Mouse (Mus musculus) olfactory bulb, adult 2 months (tissue): Measurements from ENCODE around the gene Gamt. TPM values are rescaled to one million over a fixed set of nuclear protein-coding genes. Genes with fewer than 3 reads are reported as not detected.

Source experiments
- H3K27ac ChIP-seq: fragments of 200-500 bp; 2 replicates; pipeline ENCODE4 v1.5.1; 2012; ENCODE audit warnings: low read depth, low read length; ENCODE audit not compliant: insufficient read depth
- H3K4me1 ChIP-seq: fragments of 200-500 bp; 2 replicates; pipeline ENCODE4 v1.6.1; 2012; ENCODE audit warnings: low read length; ENCODE audit not compliant: control insufficient read depth, insufficient read depth
- H3K4me3 ChIP-seq: fragments of 200-500 bp; 2 replicates; pipeline ENCODE4 v1.5.1; 2012; ENCODE audit warnings: mild to moderate bottlenecking, low read depth, low read length, moderate library complexity; ENCODE audit not compliant: insufficient read depth
- CTCF ChIP-seq: fragments of 200-500 bp; IDR thresholded peaks from 2 replicates; pipeline ENCODE4 v1.5.1; 2012; ENCODE audit warnings: low read depth, mild to moderate bottlenecking, low read length, moderate library complexity; ENCODE audit not compliant: insufficient read depth
- POLR2A ChIP-seq: fragments of 200-500 bp; IDR thresholded peaks from 2 replicates; pipeline ENCODE4 v1.6.1; 2012; ENCODE audit warnings: mild to moderate bottlenecking, low read depth, low read length, moderate library complexity; ENCODE audit not compliant: insufficient read depth
- WGBS: fragments of 180-500 bp; shearing (Covaris S2); methylation state at CpG from one replicate; pipeline ENCODE4 v1.1.7; 2018; 5-methylcytosine and 5-hydroxymethylcytosine counted together
- polyA plus RNA-seq: library from polyadenylated mRNA; stranded (reverse); fragments of >200 nt; gene quantifications from 2 replicates; pipeline ENCODE4 v1.2.4, GENCODE M21; 2012; ENCODE audit warnings: low replicate concordance; ENCODE audit not compliant: missing spikeins, insufficient read depth, insufficient read length

The Gamt gene
- polyA plus RNA-seq, 1 experiment = not detected

DNA sequence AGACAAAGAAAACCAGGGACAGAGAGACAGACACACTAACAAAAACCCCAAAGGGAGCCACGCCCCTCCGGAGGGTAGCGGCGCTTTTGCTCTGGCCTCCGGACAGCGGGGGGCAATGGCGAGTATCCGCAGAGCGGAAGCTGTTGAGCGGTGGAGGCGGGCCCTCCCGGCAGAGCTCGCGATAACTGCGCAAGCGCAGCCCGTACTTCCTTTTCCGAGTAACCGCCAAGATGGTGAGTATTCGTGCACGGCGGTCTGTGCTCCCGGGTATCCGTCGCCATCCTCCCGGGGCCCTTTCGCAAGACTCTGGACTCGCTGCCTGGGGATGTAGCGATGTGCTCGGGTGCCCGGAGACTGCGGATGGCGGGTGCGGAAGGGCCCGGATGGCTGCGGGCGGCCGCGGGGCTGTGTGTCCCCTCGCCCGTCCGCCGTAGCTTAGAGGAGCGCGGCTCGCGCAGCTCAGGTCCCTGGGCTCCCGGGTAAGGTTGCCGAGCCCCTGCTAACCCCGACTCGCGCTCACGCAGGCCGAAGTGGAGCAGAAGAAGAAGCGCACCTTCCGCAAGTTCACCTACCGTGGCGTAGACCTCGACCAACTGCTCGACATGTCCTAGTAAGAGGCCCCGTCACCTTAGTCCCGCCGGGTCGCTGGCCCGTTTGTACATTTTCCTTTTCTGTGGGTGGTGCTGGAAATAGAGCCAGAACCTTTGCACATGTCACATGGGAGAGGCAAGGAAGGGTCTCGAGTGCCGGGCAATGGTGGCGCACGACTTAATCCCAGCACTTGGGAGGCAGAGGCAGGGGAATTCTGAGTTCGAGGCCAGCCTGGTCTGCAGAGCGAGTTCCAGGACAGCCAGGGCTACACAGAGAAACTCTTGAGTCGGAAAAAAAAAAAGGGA is 31.7 kb upstream of the Gamt start, which contains the start of gene Rps15:
TSS of gene Rps15 (plus strand) at position 203 of the 896 bp plus-strand sequence.
- WGBS = under 1% methylated on average over 72 of the region's 72 CpGs
- TF ChIP-seq CTCF = peak; percentile 46; the same call in 1 of the 2 replicates
- peak; percentile 92 for TF ChIP-seq POLR2A
- peak within 1 kb of the TSS; percentile 91 for H3K4me3 ChIP-seq
- H3K4me1 ChIP-seq = peaks cover 31% of the 10 kb centered on the region
- peak within 1 kb of the TSS; percentile 77; the same call in 1 of the 2 replicates for H3K27ac ChIP-seq

DNA sequence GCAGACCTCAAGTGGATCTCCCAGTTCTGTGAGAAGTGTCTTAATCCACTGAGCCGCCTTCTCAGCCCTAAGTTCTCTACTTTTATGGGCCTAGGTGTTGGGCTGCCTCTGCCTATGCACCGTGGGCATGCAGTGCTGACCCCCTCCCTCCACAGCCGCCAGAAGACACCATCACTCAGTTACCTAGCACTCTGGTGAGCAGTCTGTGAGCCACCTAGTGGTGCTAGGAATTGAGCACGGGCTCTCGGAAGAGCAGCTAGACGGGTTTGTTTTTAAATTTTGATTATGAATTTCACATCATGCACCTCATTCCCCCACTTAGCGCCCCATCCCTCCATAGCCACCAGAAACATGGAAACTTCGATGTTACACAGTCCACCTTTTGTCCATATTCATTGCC is 27.8 kb upstream of the Gamt start:
- TF ChIP-seq POLR2A (no peak), CTCF (no peak)
- peaks cover 8% of the 10 kb centered on the region for H3K4me1 ChIP-seq
- no peak overlapping the region for H3K4me3 ChIP-seq
- 62% methylated on average over 8 of the region's 8 CpGs for WGBS
- no peak overlapping the region for H3K27ac ChIP-seq

DNA sequence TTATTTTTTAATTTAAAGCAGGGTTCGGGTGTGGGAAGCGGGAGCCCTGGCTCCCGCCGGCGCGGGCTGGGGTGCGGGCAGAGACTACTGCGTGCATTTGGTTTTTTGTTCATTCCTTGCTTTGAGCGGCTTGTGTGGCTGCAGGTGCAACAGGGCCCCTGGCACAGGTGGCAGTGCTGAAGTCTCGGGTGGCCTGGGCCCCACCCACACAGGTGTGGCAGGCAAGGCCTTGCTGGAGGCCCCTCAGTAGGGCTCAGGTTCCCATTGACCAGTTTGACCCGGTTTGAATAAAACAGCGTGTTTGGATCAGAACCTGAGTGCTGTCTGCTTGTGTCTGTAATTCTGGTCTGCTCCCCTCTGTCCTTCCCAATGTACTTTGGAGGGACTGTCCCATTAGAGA is 27.3 kb upstream of the Gamt start:
- TF ChIP-seq CTCF (no peak), POLR2A (no peak)
- peaks cover 2% of the 10 kb centered on the region for H3K4me1 ChIP-seq
- 96% methylated on average over 12 of the region's 12 CpGs for WGBS
- H3K4me3 ChIP-seq = no peak overlapping the region
- H3K27ac ChIP-seq = no peak overlapping the region

DNA sequence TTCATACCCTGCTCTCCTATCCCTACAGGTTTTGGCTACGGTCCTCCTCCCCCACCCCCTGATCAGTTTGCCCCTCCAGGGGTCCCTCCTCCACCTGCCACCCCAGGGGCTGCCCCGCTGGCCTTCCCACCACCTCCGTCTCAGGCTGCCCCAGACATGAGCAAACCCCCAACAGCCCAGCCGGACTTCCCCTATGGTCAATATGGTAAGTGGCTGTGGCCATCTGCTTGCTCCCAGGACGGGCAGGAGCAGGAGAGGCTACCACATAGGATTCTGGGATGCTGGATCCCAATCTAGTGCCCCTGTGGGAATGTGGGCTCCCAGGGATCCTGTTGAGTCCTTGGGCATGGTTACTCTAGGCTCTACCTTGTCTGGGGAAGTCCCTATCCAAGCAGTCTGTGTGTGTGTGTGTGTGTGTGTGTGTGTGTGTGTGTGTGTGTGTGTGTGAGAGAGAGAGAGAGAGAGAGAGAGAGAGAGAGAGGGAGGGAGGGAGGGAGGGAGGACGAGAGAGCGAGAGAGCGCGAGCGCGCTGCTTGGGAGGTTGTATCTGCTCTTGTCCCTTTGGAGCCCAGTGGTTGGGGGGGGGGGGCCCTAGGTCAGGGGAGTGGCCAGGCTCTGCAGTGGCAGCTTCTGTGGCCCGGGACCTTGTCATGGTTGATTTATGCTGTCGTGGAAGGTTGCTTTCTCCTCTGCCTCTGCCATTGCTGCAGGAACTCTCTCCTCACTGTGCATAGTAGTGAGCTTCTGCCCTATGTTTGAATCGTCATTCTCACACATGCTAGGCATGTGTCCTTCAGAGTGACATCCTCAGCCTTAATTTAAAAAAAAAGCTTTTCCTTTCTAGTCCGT is 24.6 kb upstream of the Gamt start:
- TF ChIP-seq CTCF (no peak), POLR2A (no peak)
- Histone ChIP-seq H3K4me1 (peaks cover 18% of the 10 kb centered on the region), H3K27ac (no peak overlapping the region), H3K4me3 (no peak overlapping the region)
- WGBS = 79% methylated on average over 9 of the region's 15 CpGs

DNA sequence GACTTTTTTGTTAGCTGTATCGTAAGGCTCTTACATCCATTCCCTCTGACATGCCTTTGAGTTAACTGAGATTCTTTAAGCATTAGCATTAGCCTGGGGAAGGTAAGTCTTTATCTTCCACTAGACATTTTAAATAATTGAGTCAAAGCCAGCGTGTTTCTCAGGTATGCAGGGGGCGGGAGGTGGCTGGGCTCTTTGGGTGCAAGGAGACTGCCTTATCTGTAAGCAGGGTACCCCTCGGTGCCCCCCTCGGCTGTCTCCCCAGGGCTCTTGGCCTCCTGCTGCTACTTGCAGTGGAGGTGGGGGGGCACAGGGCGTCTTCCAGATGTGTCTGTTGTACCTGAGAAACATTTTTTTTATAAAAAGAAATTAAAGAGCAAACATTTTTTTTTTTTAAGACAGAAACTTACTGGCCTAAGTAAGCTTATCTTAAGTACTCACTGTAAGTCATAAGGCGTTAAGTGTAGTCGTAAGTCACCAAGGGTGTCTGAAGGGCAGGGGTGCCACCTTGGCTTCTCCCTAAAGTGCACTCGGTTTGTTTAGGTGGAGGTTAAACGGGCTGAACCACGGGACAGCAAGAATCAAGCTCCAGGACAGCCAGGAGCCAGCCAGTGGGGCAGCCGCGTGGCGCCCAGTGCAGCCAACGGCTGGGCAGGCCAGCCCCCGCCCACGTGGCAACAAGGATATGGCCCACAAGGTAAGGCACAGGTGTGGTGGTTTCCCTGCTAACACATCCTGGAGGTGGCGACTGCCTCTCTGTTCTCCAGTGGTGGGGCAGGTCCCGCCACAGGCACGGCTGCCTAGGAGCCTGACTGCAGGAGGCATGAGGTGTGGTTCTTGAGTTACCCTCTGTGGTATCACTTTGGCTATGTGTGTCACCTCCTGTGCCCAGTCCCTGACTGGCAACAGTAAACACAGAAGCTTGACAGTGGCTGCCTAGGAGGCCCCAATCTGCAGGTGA is 21.9 kb upstream of the Gamt start:
- H3K4me3 ChIP-seq = no peak overlapping the region
- H3K4me1 ChIP-seq = peaks cover 24% of the 10 kb centered on the region
- no peak for TF ChIP-seq CTCF
- TF ChIP-seq POLR2A = no peak
- H3K27ac ChIP-seq = no peak overlapping the region
- 86% methylated on average over 20 of the region's 20 CpGs for WGBS

DNA sequence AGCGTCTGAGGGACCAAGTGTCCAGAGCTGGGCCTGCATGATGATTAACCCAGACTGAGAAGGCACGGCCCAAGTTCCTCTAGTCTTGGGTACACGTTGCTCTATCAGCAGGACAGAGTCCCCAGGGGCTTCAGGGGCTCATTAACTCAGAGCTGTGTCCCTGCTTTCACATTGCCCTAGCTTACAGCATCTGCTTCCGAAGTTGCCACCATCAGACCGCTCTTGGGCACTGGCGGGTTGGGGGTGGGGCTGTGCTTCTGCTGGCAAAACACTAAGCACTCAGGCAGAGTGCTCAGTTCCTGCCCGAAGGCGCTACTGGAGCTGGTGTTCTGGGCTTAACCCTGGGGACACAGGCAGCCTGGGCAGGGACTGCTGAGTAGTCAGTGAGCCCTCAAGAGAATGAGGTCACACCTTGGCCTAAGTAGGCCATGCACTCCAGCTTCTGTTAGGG is 21.1 kb upstream of the Gamt start:
- 44% methylated on average over 8 of the region's 8 CpGs for WGBS
- peaks cover 24% of the 10 kb centered on the region for H3K4me1 ChIP-seq
- TF ChIP-seq CTCF = no peak
- no peak overlapping the region for H3K27ac ChIP-seq
- no peak overlapping the region for H3K4me3 ChIP-seq

DNA sequence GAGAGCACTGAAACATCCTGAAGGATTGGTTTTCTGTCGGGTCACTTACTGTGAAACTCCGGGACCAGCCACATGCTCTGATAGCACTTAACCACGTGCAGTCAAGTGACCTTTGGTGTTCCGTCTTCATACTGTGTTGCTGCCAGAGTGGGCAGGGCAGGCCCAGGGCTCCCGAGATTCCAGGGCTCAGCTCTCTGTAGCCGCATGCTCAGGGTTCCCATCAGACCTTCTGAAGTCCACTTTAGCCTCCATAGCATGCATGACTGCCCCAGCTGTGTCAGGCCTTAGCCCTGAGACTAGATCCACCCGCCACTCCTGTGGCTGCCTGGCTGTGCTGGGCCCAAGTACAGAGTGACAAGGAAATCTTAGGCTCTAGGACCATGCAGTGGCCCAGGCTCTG is 20.5 kb upstream of the Gamt start:
- H3K4me3 ChIP-seq = no peak overlapping the region
- H3K4me1 ChIP-seq = peaks cover 24% of the 10 kb centered on the region
- no peak for TF ChIP-seq POLR2A
- no peak for TF ChIP-seq CTCF
- WGBS = 71% methylated on average over 7 of the region's 7 CpGs
- H3K27ac ChIP-seq = no peak overlapping the region

DNA sequence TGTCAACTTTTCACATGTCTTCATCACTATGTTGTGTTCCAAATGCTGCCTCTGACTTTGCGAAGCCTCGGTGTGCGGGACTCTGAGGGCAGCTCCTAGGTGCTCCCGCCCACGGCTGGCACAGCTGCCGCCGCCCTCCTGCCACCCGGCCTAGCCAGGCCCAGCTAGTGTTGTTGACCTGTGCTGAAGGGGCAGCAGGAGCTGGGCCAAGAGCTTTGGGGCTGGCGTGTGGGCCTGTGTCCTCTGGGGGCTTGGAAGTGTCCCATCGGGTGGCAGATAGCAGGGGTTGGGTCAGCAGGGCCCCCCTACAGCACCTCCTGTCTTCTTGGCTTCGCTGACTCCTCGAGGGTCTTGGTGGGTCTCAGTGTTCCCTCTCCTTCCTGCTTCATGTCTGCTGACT is 18.5 kb upstream of the Gamt start:
- no peak for TF ChIP-seq CTCF
- TF ChIP-seq POLR2A = no peak
- no peak overlapping the region for H3K4me3 ChIP-seq
- peaks cover 24% of the 10 kb centered on the region for H3K4me1 ChIP-seq
- WGBS = 90% methylated on average over 12 of the region's 12 CpGs
- H3K27ac ChIP-seq = no peak overlapping the region
